Mouse (Mus musculus) forebrain, embryonic 13.5 days (tissue): ENCODE results near the gene Iqgap2. TPM values are rescaled to one million over a fixed set of nuclear protein-coding genes. Genes with fewer than 3 reads are reported as not detected.

Experiments used
- ATAC-seq: fragments of 200-750 bp; cut with Nextera tagmentation; 2 replicates; pipeline ENCODE4 v1.8.0; 2017
- H3K27ac ChIP-seq: fragments of 300-500 bp; sonication (generic); 2 replicates; pipeline ENCODE4 v1.5.1; 2015; ENCODE audit warnings: inconsistent platforms, mild to moderate bottlenecking, moderate library complexity
- H3K27me3 ChIP-seq: fragments of 300-500 bp; sonication (generic); 2 replicates; pipeline ENCODE4 v1.6.1; 2015; ENCODE audit warnings: mild to moderate bottlenecking, inconsistent platforms
- H3K36me3 ChIP-seq: fragments of 300-500 bp; sonication (generic); 2 replicates; pipeline ENCODE4 v1.6.1; 2015; ENCODE audit warnings: mild to moderate bottlenecking, inconsistent platforms; ENCODE audit not compliant: poor library complexity, severe bottlenecking
- H3K4me1 ChIP-seq: fragments of 300-500 bp; sonication (generic); 2 replicates; pipeline ENCODE4 v1.6.1; 2015; ENCODE audit warnings: inconsistent platforms
- H3K4me2 ChIP-seq: fragments of 300-500 bp; sonication (generic); 2 replicates; pipeline ENCODE4 v1.6.1; 2015; ENCODE audit warnings: inconsistent platforms, mild to moderate bottlenecking, moderate library complexity
- H3K4me3 ChIP-seq: fragments of 300-500 bp; sonication (generic); 2 replicates; pipeline ENCODE4 v1.5.1; 2015; ENCODE audit warnings: mild to moderate bottlenecking, inconsistent platforms
- H3K9ac ChIP-seq: fragments of 300-500 bp; sonication (generic); 2 replicates; pipeline ENCODE4 v1.6.1; 2015; ENCODE audit warnings: mild to moderate bottlenecking, inconsistent platforms
- H3K9me3 ChIP-seq: fragments of 300-500 bp; sonication (generic); replicated peaks from 2 replicates; pipeline ENCODE4 v1.6.1; 2016; ENCODE audit warnings: inconsistent platforms
- WGBS: fragments of 180-500 bp; shearing (Covaris S2); methylation state at CpG from one replicate; pipeline ENCODE4 v1.1.7; 2015; 5-methylcytosine and 5-hydroxymethylcytosine counted together
- polyA plus RNA-seq: library from polyadenylated mRNA; unstranded; fragments of >200 nt; fragmentation: Nextera tagmentation; extraction: Ambion mirVana; gene quantifications from 2 replicates; pipeline ENCODE4 v1.2.1, GENCODE M21; 2015

Iqgap2 gene
- polyA plus RNA-seq, 1 experiment from 2014 or later, result 9.1 TPM

- no peak overlapping the region for H3K4me2 ChIP-seq
- no peak overlapping the region for H3K27ac ChIP-seq
- no peak for ATAC-seq
- H3K36me3 ChIP-seq, result peaks cover 34% of the 10 kb centered on the region
- no peak overlapping the region for H3K4me3 ChIP-seq
- H3K4me1 ChIP-seq, result no peaks in the 10 kb centered on the region
- no peaks in the 10 kb centered on the region for H3K27me3 ChIP-seq
- no peak overlapping the region for H3K9ac ChIP-seq
- WGBS, result 88% methylated on average over 18 of the region's 18 CpGs
- H3K9me3 ChIP-seq, result no peaks in the 10 kb centered on the region
Measured at GRCm38 (mm10) chr13:95598232-95598920, 293.3 kb downstream of the Iqgap2 start.

- H3K9me3 ChIP-seq, result no peaks in the 10 kb centered on the region
- no peak overlapping the region for H3K4me2 ChIP-seq
- no peak overlapping the region for H3K9ac ChIP-seq
- H3K27ac ChIP-seq, result no peak overlapping the region
- H3K4me1 ChIP-seq, result no peaks in the 10 kb centered on the region
- H3K27me3 ChIP-seq, result no peaks in the 10 kb centered on the region
- H3K4me3 ChIP-seq, result no peak overlapping the region
- no peak for ATAC-seq
- H3K36me3 ChIP-seq, result peaks cover 26% of the 10 kb centered on the region
- WGBS, result 94% methylated on average over 10 of the region's 10 CpGs
Measured at GRCm38 (mm10) chr13:95597578-95597977, 294.1 kb downstream of the Iqgap2 start.

- 69% methylated on average over 7 of the region's 7 CpGs for WGBS
- H3K9me3 ChIP-seq, result no peaks in the 10 kb centered on the region
- H3K9ac ChIP-seq, result no peak overlapping the region
- no peaks in the 10 kb centered on the region for H3K4me1 ChIP-seq
- H3K27me3 ChIP-seq, result no peaks in the 10 kb centered on the region
- no peak overlapping the region for H3K4me2 ChIP-seq
- H3K4me3 ChIP-seq, result no peak overlapping the region
- no peak overlapping the region for H3K27ac ChIP-seq
- no peak for ATAC-seq
- peaks cover 20% of the 10 kb centered on the region for H3K36me3 ChIP-seq
Measured at GRCm38 (mm10) chr13:95596689-95597088, 295.0 kb downstream of the Iqgap2 start.

GRCm38 (mm10) chr13:95595921-95596320 is 295.8 kb downstream of the Iqgap2 start:
- Histone ChIP-seq H3K9me3 (no peaks in the 10 kb centered on the region), H3K36me3 (peaks cover 13% of the 10 kb centered on the region), H3K27me3 (no peaks in the 10 kb centered on the region), H3K4me2 (no peak overlapping the region), H3K27ac (no peak overlapping the region), H3K9ac (no peak overlapping the region), H3K4me3 (no peak overlapping the region), H3K4me1 (no peaks in the 10 kb centered on the region)
- 81% methylated on average over 5 of the region's 5 CpGs for WGBS
- ATAC-seq, result no peak

- WGBS, result 91% methylated on average over 7 of the region's 7 CpGs
- Histone ChIP-seq H3K27me3 (no peaks in the 10 kb centered on the region), H3K4me3 (no peak overlapping the region), H3K36me3 (peaks cover 8% of the 10 kb centered on the region), H3K9me3 (no peaks in the 10 kb centered on the region), H3K27ac (no peak overlapping the region), H3K4me2 (no peak overlapping the region), H3K9ac (no peak overlapping the region), H3K4me1 (no peaks in the 10 kb centered on the region)
- ATAC-seq, result no peak
Measured at GRCm38 (mm10) chr13:95595411-95595810, 296.3 kb downstream of the Iqgap2 start.

- no peak overlapping the region for H3K9ac ChIP-seq
- H3K9me3 ChIP-seq, result no peaks in the 10 kb centered on the region
- no peaks in the 10 kb centered on the region for H3K4me1 ChIP-seq
- no peak for ATAC-seq
- H3K27me3 ChIP-seq, result no peaks in the 10 kb centered on the region
- H3K36me3 ChIP-seq, result no peaks in the 10 kb centered on the region
- WGBS, result 89% methylated on average over 10 of the region's 10 CpGs
- no peak overlapping the region for H3K27ac ChIP-seq
- no peak overlapping the region for H3K4me2 ChIP-seq
- H3K4me3 ChIP-seq, result no peak overlapping the region
Measured at GRCm38 (mm10) chr13:95592860-95593259, 298.9 kb downstream of the Iqgap2 start.

GRCm38 (mm10) chr13:95591606-95592005 is 300.1 kb downstream of the Iqgap2 start:
- no peak overlapping the region for H3K27ac ChIP-seq
- no peak overlapping the region for H3K4me2 ChIP-seq
- H3K27me3 ChIP-seq, result no peaks in the 10 kb centered on the region
- no peak for ATAC-seq
- no peaks in the 10 kb centered on the region for H3K9me3 ChIP-seq
- H3K36me3 ChIP-seq, result no peaks in the 10 kb centered on the region
- H3K9ac ChIP-seq, result no peak overlapping the region
- H3K4me3 ChIP-seq, result no peak overlapping the region
- no peaks in the 10 kb centered on the region for H3K4me1 ChIP-seq
- 87% methylated on average over 3 of the region's 3 CpGs for WGBS

- H3K4me3 ChIP-seq, result no peak overlapping the region
- H3K9me3 ChIP-seq, result no peaks in the 10 kb centered on the region
- peaks cover 6% of the 10 kb centered on the region; the same call in 1 of the 2 replicates for H3K4me1 ChIP-seq
- no peak overlapping the region for H3K9ac ChIP-seq
- H3K27me3 ChIP-seq, result no peaks in the 10 kb centered on the region
- H3K4me2 ChIP-seq, result no peak overlapping the region
- no peak for ATAC-seq
- H3K27ac ChIP-seq, result no peak overlapping the region
- H3K36me3 ChIP-seq, result no peaks in the 10 kb centered on the region
- WGBS, result 89% methylated on average over 4 of the region's 4 CpGs
Measured at GRCm38 (mm10) chr13:95587628-95588027, 304.1 kb downstream of the Iqgap2 start.

GRCm38 (mm10) chr13:95584898-95585297 is 306.8 kb downstream of the Iqgap2 start:
- H3K36me3 ChIP-seq, result no peaks in the 10 kb centered on the region
- no peak overlapping the region for H3K4me3 ChIP-seq
- H3K4me1 ChIP-seq, result peaks cover 6% of the 10 kb centered on the region; the same call in 1 of the 2 replicates
- H3K9ac ChIP-seq, result no peak overlapping the region
- no peak overlapping the region for H3K4me2 ChIP-seq
- H3K27me3 ChIP-seq, result no peaks in the 10 kb centered on the region
- no peaks in the 10 kb centered on the region for H3K9me3 ChIP-seq
- WGBS, result 93% methylated on average over 5 of the region's 5 CpGs
- no peak for ATAC-seq
- H3K27ac ChIP-seq, result no peak overlapping the region

GRCm38 (mm10) chr13:95583237-95584189 is 308.2 kb downstream of the Iqgap2 start:
- 58% methylated on average over 19 of the region's 19 CpGs for WGBS
- Histone ChIP-seq H3K4me3 (no peak overlapping the region), H3K4me1 (peaks cover 6% of the 10 kb centered on the region; the same call in 1 of the 2 replicates), H3K27ac (no peak overlapping the region), H3K9me3 (no peaks in the 10 kb centered on the region), H3K4me2 (no peak overlapping the region), H3K27me3 (no peaks in the 10 kb centered on the region), H3K36me3 (no peaks in the 10 kb centered on the region), H3K9ac (no peak overlapping the region)
- ATAC-seq, result peak; percentile 59; the same call in 1 of the 2 replicates

GRCm38 (mm10) chr13:95581850-95582249 is 309.9 kb downstream of the Iqgap2 start:
- ATAC-seq, result no peak
- H3K27ac ChIP-seq, result no peak overlapping the region
- no peak overlapping the region for H3K9ac ChIP-seq
- peaks cover 6% of the 10 kb centered on the region; the same call in 1 of the 2 replicates for H3K4me1 ChIP-seq
- H3K9me3 ChIP-seq, result no peaks in the 10 kb centered on the region
- H3K4me2 ChIP-seq, result no peak overlapping the region
- no peak overlapping the region for H3K4me3 ChIP-seq
- whole genome bisulfite sequencing, result 51% methylated on average over 1 of the region's 1 CpGs
- no peaks in the 10 kb centered on the region for H3K27me3 ChIP-seq
- H3K36me3 ChIP-seq, result no peaks in the 10 kb centered on the region

- no peak for ATAC-seq
- no peak overlapping the region for H3K4me2 ChIP-seq
- no peak overlapping the region for H3K27ac ChIP-seq
- H3K4me1 ChIP-seq, result no peaks in the 10 kb centered on the region
- H3K9me3 ChIP-seq, result no peaks in the 10 kb centered on the region
- H3K9ac ChIP-seq, result no peak overlapping the region
- 95% methylated on average over 5 of the region's 5 CpGs for WGBS
- H3K36me3 ChIP-seq, result no peaks in the 10 kb centered on the region
- no peak overlapping the region for H3K4me3 ChIP-seq
- H3K27me3 ChIP-seq, result no peaks in the 10 kb centered on the region
Measured at GRCm38 (mm10) chr13:95578016-95578697, 313.6 kb downstream of the Iqgap2 start.
